Mouse (Mus musculus) embryo, embryonic 11.5 days (tissue): ENCODE results near the gene Chst10.

Experiments used
- DNase-seq: peaks from one replicate; pipeline ENCODE4 v3.0.0-alpha.2; 2012; ENCODE audit warnings: low read depth, low spot score

Chst10 gene

GRCm38 (mm10) chr1:38817268-38817667 is 80.7 kb downstream of the Chst10 start:
- no peak for DNase-seq

- DNase-seq, result no peak
Observed at GRCm38 (mm10) chr1:38816306-38816705, 81.7 kb downstream of the Chst10 start.
